Mouse (Mus musculus): Measurements from ENCODE around the gene Msh3.

DNA sequence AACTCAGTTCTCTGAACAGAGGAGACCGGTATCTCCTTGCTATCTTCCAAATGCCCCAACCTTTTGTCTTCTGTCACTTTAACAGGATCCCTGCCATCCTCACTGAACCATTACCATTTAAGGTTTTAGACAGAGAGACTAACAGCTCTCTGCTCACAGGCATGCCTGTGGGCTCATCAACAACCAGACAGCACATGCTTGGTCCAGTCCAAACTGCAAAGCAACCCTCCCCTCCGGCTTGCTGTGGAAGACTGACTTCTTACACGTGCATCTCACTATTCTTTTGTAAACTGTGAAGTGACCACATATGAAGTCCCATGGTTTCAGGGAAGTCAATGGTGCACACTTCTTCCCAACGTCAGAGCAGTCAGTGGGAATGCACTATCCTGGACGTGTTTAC lies 93.5 kb downstream of the Msh3 start:
- TF ChIP-seq CTCF (IDR thresholded peaks at IDR 0.05; ENCODE audit: borderline replicate concordance, insufficient read depth, low read length) (no peak), POLR2A (IDR thresholded peaks at IDR 0.05; ENCODE audit: low read depth, low read length) (no peak)
